8 mouse cellular contexts compared by ENCODE assay signal in the genomic region with DNA sequence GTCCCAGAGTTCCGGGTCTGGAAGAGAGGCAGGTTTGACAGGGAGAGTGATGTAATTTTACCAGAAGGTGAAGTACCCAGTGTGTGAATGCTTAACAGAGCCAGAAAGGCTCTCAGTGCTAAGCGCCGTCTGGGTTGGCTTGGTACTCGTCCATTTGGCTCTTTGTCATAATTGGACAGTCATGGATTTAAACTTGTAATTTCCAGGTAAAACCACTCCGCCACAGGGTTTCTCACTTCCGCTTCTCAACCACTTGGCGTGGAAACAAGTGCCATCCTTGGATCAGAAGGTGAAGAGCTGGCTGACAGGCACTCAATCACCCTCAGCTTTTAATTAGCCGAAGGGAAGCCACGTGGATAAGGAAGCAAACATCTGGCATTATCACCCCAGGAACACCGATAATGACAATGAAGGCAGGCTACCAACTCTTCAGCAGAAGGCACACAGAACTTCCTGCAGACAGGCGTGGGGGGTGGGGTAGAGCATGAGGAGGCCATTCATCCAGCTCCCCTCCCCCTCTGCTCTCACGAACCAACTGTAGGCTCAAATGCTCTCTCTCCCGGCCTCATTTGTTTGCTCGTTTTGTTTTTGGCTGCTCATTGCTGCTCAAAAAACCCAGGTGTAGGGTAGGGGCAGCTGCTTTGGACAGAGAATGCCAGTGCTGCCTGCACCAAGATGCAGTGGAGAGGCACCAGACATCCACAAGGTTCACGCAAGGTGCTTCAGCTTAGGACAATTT.
A peak's percentile ranks its signal among the peaks of the same experiment; 100 is the strongest.
DNase-seq lines count a peak whose midpoint lies in the region; ATAC-seq lines count a peak whose summit lies in the region.

No protein-coding gene starts in this region.

- peak overlapping the region; percentile 41 for H3K4me2 ChIP-seq in hindbrain, embryonic 16.5 days (ENCODE audit: low read length)
- peak overlapping the region; percentile 56 for H3K4me2 ChIP-seq in stomach, embryonic 16.5 days (ENCODE audit: low read depth, low read length)

- no peaks in the 10 kb centered on the region for H3K36me3 ChIP-seq in hindbrain, embryonic 16.5 days (ENCODE audit: control insufficient read depth, insufficient read depth, low read length)
- no peaks in the 10 kb centered on the region for H3K36me3 ChIP-seq in stomach, embryonic 16.5 days (ENCODE audit: control insufficient read depth, insufficient read depth, low read length)

- 0 out of 2 replicates have a peak overlapping the region, but pooled peaks have one; percentile 9 for H3K4me3 ChIP-seq in hindbrain, embryonic 16.5 days (ENCODE audit: low read length)
- peak overlapping the region; percentile 43 for H3K4me3 ChIP-seq in stomach, embryonic 16.5 days (replicated peaks; ENCODE audit: low read length)

- H3K4me1 ChIP-seq in hindbrain, embryonic 16.5 days (ENCODE audit: control insufficient read depth, insufficient read depth, low read depth, low read length) = peaks cover 34% of the 10 kb centered on the region
- peaks cover 24% of the 10 kb centered on the region for H3K4me1 ChIP-seq in stomach, embryonic 16.5 days (ENCODE audit: control insufficient read depth, insufficient read depth, low read length)

- H3K9ac ChIP-seq in hindbrain, embryonic 16.5 days (ENCODE audit: low read depth, low read length) = peak overlapping the region; percentile 35; the same call in 1 of the 2 replicates
- H3K9ac ChIP-seq in stomach, embryonic 16.5 days (ENCODE audit: low read length) = peak overlapping the region; percentile 53

- no peaks in the 10 kb centered on the region for H3K27me3 ChIP-seq in hindbrain, embryonic 16.5 days (replicated peaks; ENCODE audit: control insufficient read depth, insufficient read depth, low read length)
- H3K27me3 ChIP-seq in stomach, embryonic 16.5 days (ENCODE audit: control insufficient read depth, insufficient read depth, low read length) = no peaks in the 10 kb centered on the region

- 12% methylated on average over 15 of the region's 15 CpGs for WGBS in hindbrain, embryonic 16.5 days
- WGBS in stomach, embryonic 16.5 days = 13% methylated on average over 15 of the region's 15 CpGs

- ATAC-seq in hindbrain, embryonic 16.5 days = peak; percentile 75
- ATAC-seq in stomach, embryonic 16.5 days (ENCODE audit: insufficient read depth, low FRiP score) = peak; percentile 22; the same call in 1 of the 2 replicates

- peak overlapping the region; percentile 69 for H3K27ac ChIP-seq in hindbrain, embryonic 16.5 days (ENCODE audit: low read depth, low read length)
- peak overlapping the region; percentile 79 for H3K27ac ChIP-seq in stomach, embryonic 16.5 days (ENCODE audit: low read length)

- no peaks in the 10 kb centered on the region for H3K9me3 ChIP-seq in hindbrain, embryonic 16.5 days (ENCODE audit: control insufficient read depth, low read length)
- no peaks in the 10 kb centered on the region for H3K9me3 ChIP-seq in stomach, embryonic 16.5 days (replicated peaks; ENCODE audit: control insufficient read depth, low read length)

- DNase-seq in testis, postnatal 10 days (ENCODE audit: low spot score) = peak; percentile 50
- no peak for DNase-seq in testis, postnatal 14 days (ENCODE audit: low spot score)
- peak; percentile 83 for DNase-seq in embryo, embryonic 11 days
- peak; percentile 31 for DNase-seq in lung, postnatal 10 days
- no peak for DNase-seq in ovary, adult 18-20 months (ENCODE audit: low spot score)
- no peak for DNase-seq in spleen, adult 18-20 months

Comparison
In these comparisons a context has a peak if more than half of its experiments do, and no peak if none do; other contexts are left out.
1. DNase-seq: peak in testis, postnatal 10 days (single experiment), embryo, embryonic 11 days (single experiment) and lung, postnatal 10 days (single experiment); none in testis, postnatal 14 days (single experiment), ovary, adult 18-20 months (single experiment) and spleen, adult 18-20 months (0 of 2).